Mouse (Mus musculus): ENCODE data around the gene Olfr390.

DNA sequence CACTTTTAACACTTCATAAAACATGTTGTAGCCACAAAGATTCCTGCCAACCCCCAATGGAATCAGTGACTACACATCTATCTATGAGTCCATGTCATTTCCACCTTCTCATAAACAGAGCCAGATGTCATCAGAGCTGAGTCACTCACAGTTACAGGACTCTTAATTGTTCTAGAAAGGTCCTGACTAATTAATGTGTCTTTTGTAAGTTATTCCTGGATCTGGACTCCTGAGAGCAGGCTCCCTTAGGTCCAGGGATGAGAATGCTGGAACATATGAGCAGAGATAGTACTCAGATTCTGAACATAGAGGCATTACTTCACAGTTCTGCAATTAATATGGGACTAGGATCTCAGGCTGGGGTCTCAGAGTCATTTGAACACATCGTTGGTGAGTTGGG is at the start of gene Olfr390:
- TF ChIP-seq EP300 (IDR thresholded peaks at IDR 0.05; ENCODE audit: low read length) (no peak), E2F4 (IDR thresholded peaks at IDR 0.05; ENCODE audit: insufficient replicate concordance, low read depth, low read length) (no peak)

Data from CH12.LX (cell line).